Mouse (Mus musculus): ENCODE measurements at regions not wholly inside any gene's neighbourhood (a gene's known extent, or its start where the extent isn't known, plus 50 kb on each side); places are given as distances from the start of the nearest gene placed in this dataset.

- in situ Hi-C loops (cut with MseI, MboI), result no loop called here
Measured at GRCm38 (mm10) chr15:52242890-52243289, 1641.8 kb upstream of the Gm7489 start.

Data from mouse trophoblast stem cell (cell line).